Comparison of ENCODE assay signal across 15 mouse cellular contexts in the genomic region with DNA sequence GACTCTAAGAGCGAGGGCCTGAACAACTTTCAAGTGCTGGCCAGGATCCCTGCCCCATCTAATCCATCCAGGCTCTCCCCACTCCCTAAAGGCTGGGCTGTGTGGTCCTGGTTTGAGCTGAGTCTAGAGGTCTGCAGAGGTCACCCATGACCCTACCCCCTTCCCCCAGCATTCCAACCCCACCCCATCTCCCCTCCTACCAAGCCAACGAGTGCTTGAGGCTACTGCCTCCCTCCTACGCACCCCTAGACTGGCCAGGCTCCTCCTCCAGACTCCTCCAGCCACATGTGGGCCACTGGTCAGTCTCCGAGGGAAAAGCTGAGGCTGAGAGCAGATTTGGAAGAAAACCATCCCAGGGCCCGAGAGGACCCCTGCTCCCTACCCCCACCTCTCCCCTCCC.
DNase-seq lines count a peak whose midpoint lies in the region; ATAC-seq and TF ChIP-seq lines count a peak whose summit lies in the region.
"Had no signal": no experiment of that assay in that cellular context is flagged by ENCODE, and none has a peak within 500 bp of the region (broad histone marks: within the 10 kb centered on the region; RNA-seq: fewer than 3 reads in every experiment).

No protein-coding gene starts in this region.

- no peak overlapping the region for H3K9ac ChIP-seq in heart, embryonic 11.5 days (ENCODE audit: low read depth, low read length)
- H3K9ac ChIP-seq in ES-Bruce4 (ENCODE audit: low read depth, poor library complexity, severe bottlenecking): no peak overlapping the region
- H3K9ac ChIP-seq: limb, embryonic 12.5 days; liver, embryonic 15.5 days had no signal

- no peak overlapping the region for H3K4me2 ChIP-seq in heart, embryonic 11.5 days
- H3K4me2 ChIP-seq: limb, embryonic 12.5 days; liver, embryonic 15.5 days had no signal

- H3K27ac ChIP-seq in heart, embryonic 11.5 days (ENCODE audit: low read depth, low read length): no peak overlapping the region
- peak overlapping the region; percentile 37; the same call in 1 of the 2 replicates for H3K27ac ChIP-seq in ES-Bruce4 (ENCODE audit: insufficient read depth, low read length)
- H3K27ac ChIP-seq: limb, embryonic 12.5 days; liver, embryonic 15.5 days; macrophage had no signal

- TF ChIP-seq EP300 in ES-Bruce4 (IDR thresholded peaks at IDR 0.05; ENCODE audit: insufficient read depth, low read depth, low read length): peak; percentile 54; the same call in 1 of the 2 replicates

- no peak overlapping the region for H3K4me3 ChIP-seq in heart, embryonic 11.5 days (ENCODE audit: low read depth, low read length)
- H3K4me3 ChIP-seq in ES-Bruce4 (ENCODE audit: low read depth, low read length): no peak overlapping the region
- H3K4me3 ChIP-seq in lung, adult 2 months (replicated peaks; ENCODE audit: extremely low read depth, low read depth, low read length): no peak overlapping the region
- H3K4me3 ChIP-seq: limb, embryonic 12.5 days; liver, embryonic 15.5 days had no signal

- WGBS in heart, embryonic 11.5 days (ENCODE audit: insufficient replicate concordance): 37% methylated on average over 5 of the region's 5 CpGs
- 46% methylated on average over 5 of the region's 5 CpGs for WGBS in lung, adult 2 months

- 0 out of 2 replicates have a peak, but pooled peaks have one; percentile 46 for ATAC-seq in heart, embryonic 11.5 days (replicated peaks; ENCODE audit: insufficient number of reproducible peaks, low FRiP score, low TSS enrichment)

- H3K4me1 ChIP-seq in heart, embryonic 11.5 days (ENCODE audit: control insufficient read depth, insufficient read depth, low read length): peaks cover 11% of the 10 kb centered on the region; the same call in 1 of the 2 replicates
- H3K4me1 ChIP-seq in ES-Bruce4 (ENCODE audit: control insufficient read depth, insufficient read depth, low read length): peaks cover 6% of the 10 kb centered on the region
- no peaks in the 10 kb centered on the region for H3K4me1 ChIP-seq in lung, adult 2 months (ENCODE audit: control insufficient read depth, insufficient read depth, low read length)
- H3K4me1 ChIP-seq: liver, embryonic 15.5 days had no signal

- H3K9me3 ChIP-seq in heart, embryonic 11.5 days (replicated peaks; ENCODE audit: control insufficient read depth, low read length): no peaks in the 10 kb centered on the region
- no peaks in the 10 kb centered on the region; the same call in 1 of the 2 replicates for H3K9me3 ChIP-seq in ES-Bruce4 (replicated peaks; ENCODE audit: control insufficient read depth, insufficient read depth, low read length, poor library complexity, severe bottlenecking)
- H3K9me3 ChIP-seq: liver, embryonic 15.5 days had no signal

- TF ChIP-seq POLR2A in ES-Bruce4 (IDR thresholded peaks at IDR 0.05; ENCODE audit: insufficient read depth, low read length): no peak
- no peak for TF ChIP-seq POLR2A in lung, adult 2 months (IDR thresholded peaks at IDR 0.05; ENCODE audit: borderline replicate concordance, extremely low read depth, low read depth, low read length)

- no peak for TF ChIP-seq CTCF in ES-Bruce4 (IDR thresholded peaks at IDR 0.05; ENCODE audit: low read depth, low read length)
- no peak for TF ChIP-seq CTCF in lung, adult 2 months (IDR thresholded peaks at IDR 0.05; ENCODE audit: insufficient read depth, low read length)

- no peak for DNase-seq in heart, postnatal 4 days
- DNase-seq in kidney, postnatal 10 days: peak; percentile 58
- no peak for DNase-seq in kidney, adult 9 months
- DNase-seq in embryo, embryonic 11 days: peak; percentile 20
- no peak for DNase-seq in lung, adult 2 months
- DNase-seq: cerebellum, adult 11 months; kidney, postnatal 25 days; layer of hippocampus, postnatal 36 days; right cerebral cortex, postnatal 25 days; thymus, adult 2 months had no signal

- no peaks in the 10 kb centered on the region for H3K27me3 ChIP-seq in heart, embryonic 11.5 days (ENCODE audit: control insufficient read depth, insufficient read depth, low read length)
- no peaks in the 10 kb centered on the region for H3K27me3 ChIP-seq in ES-Bruce4 (ENCODE audit: control insufficient read depth, insufficient read depth, low read length, poor library complexity, severe bottlenecking)
- H3K27me3 ChIP-seq: liver, embryonic 15.5 days had no signal

- H3K36me3 ChIP-seq in heart, embryonic 11.5 days (ENCODE audit: control insufficient read depth, insufficient read depth, low read length): no peaks in the 10 kb centered on the region
- H3K36me3 ChIP-seq in ES-Bruce4 (ENCODE audit: control insufficient read depth, insufficient read depth, low read length, poor library complexity, severe bottlenecking): no peaks in the 10 kb centered on the region
- H3K36me3 ChIP-seq: liver, embryonic 15.5 days had no signal

Comparison
In these comparisons a context has a peak if more than half of its experiments do, and no peak if none do; other contexts are left out.
1. DNase-seq: peak in kidney, postnatal 10 days (single experiment) and embryo, embryonic 11 days (single experiment); none in heart, postnatal 4 days (single experiment), kidney, adult 9 months (single experiment) and lung, adult 2 months (single experiment).